Mouse (Mus musculus): Measurements from ENCODE around the gene Ppox. TPM values are rescaled to one million over a fixed set of nuclear protein-coding genes. Genes with fewer than 3 reads are reported as not detected.
A peak's percentile ranks its signal among the peaks of the same experiment; 100 is the strongest.

Ppox gene
- polyA plus RNA-seq, 1 experiment: 12.3 TPM

GRCm38 (mm10) chr1:171232348-171232747 is 48.6 kb downstream of the Ppox start:
- Histone ChIP-seq H3K27ac (replicated peaks; ENCODE audit: low read depth, low read length) (peak overlapping the region; percentile 50), H3K4me3 (ENCODE audit: insufficient read depth, low read depth, low read length) (peak overlapping the region; percentile 25; the same call in 1 of the 2 replicates), H3K4me1 (ENCODE audit: control insufficient read depth, insufficient read depth, insufficient read length, low read length) (peaks cover 3% of the 10 kb centered on the region)

- H3K27ac ChIP-seq (replicated peaks; ENCODE audit: low read depth, low read length): no peak overlapping the region
- H3K4me1 ChIP-seq (ENCODE audit: control insufficient read depth, insufficient read depth, insufficient read length, low read length): peaks cover 3% of the 10 kb centered on the region
- H3K4me3 ChIP-seq (ENCODE audit: insufficient read depth, low read depth, low read length): peak overlapping the region; percentile 7; the same call in 1 of the 2 replicates
Measured at GRCm38 (mm10) chr1:171231844-171232243, 49.1 kb downstream of the Ppox start.

GRCm38 (mm10) chr1:171230215-171230614 is 50.8 kb downstream of the Ppox start:
- peaks cover 3% of the 10 kb centered on the region for H3K4me1 ChIP-seq (ENCODE audit: control insufficient read depth, insufficient read depth, insufficient read length, low read length)
- H3K27ac ChIP-seq (replicated peaks; ENCODE audit: low read depth, low read length): no peak overlapping the region
- H3K4me3 ChIP-seq (ENCODE audit: insufficient read depth, low read depth, low read length): no peak overlapping the region

DNA sequence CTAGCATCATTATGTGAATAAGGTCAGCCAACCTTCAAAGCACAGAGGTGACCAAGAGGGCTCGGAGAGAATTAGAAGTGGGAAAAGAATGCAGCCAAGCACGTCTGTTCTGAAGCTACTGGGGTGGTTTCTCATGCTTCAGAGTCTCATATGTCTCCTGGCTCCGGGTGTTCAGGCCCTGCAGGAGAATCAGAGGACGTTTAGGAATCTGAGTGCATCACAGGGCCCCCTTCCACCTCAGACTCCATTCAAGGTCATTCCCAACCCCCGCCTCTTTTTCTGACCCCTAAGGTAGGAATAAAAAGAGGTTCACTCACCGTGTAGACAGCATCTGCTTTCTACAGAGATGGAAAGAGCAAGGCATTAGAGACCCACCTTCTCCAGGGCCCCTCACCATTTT is 51.2 kb downstream of the Ppox start:
- no peak overlapping the region for H3K27ac ChIP-seq (replicated peaks; ENCODE audit: low read depth, low read length)
- H3K4me1 ChIP-seq (ENCODE audit: control insufficient read depth, insufficient read depth, insufficient read length, low read length): peaks cover 3% of the 10 kb centered on the region
- H3K4me3 ChIP-seq (ENCODE audit: insufficient read depth, low read depth, low read length): no peak overlapping the region

GRCm38 (mm10) chr1:171227879-171228278 is 53.1 kb downstream of the Ppox start:
- Histone ChIP-seq H3K27ac (replicated peaks; ENCODE audit: low read depth, low read length) (no peak overlapping the region), H3K4me1 (ENCODE audit: control insufficient read depth, insufficient read depth, insufficient read length, low read length) (peaks cover 3% of the 10 kb centered on the region), H3K4me3 (ENCODE audit: insufficient read depth, low read depth, low read length) (no peak overlapping the region)

GRCm38 (mm10) chr1:171226780-171227179 is 54.2 kb downstream of the Ppox start:
- H3K4me3 ChIP-seq (ENCODE audit: insufficient read depth, low read depth, low read length): no peak overlapping the region
- no peak overlapping the region for H3K27ac ChIP-seq (replicated peaks; ENCODE audit: low read depth, low read length)
- H3K4me1 ChIP-seq (ENCODE audit: control insufficient read depth, insufficient read depth, insufficient read length, low read length): no peaks in the 10 kb centered on the region

Other genes starting within 250 kb of the Ppox start
- gene Fcgr3, start 216.3 kb downstream of the Ppox start, polyA plus RNA-seq (2012; ENCODE audit: insufficient read depth, insufficient read length, missing spikeins): 15.9 and 17.1 TPM in 2 replicates
- gene Cfap126, start 167.3 kb downstream of the Ppox start, polyA plus RNA-seq (2012; ENCODE audit: insufficient read depth, insufficient read length, missing spikeins): 2.6 and 11.0 TPM in 2 replicates
- 1,219 and 1,267 TPM in 2 replicates for gene Sdhc, start 130.6 kb downstream of the Ppox start, polyA plus RNA-seq (2012; ENCODE audit: insufficient read depth, insufficient read length, missing spikeins)
- gene Mpz, start 130.5 kb downstream of the Ppox start, polyA plus RNA-seq (2012; ENCODE audit: insufficient read depth, insufficient read length, missing spikeins): 4.6 and 5.3 TPM in 2 replicates
- 3.3 and 4.2 TPM in 2 replicates for gene Pcp4l1, start 84.9 kb downstream of the Ppox start, polyA plus RNA-seq (2012; ENCODE audit: insufficient read depth, insufficient read length, missing spikeins)
- gene Nr1i3, start 67.2 kb downstream of the Ppox start, polyA plus RNA-seq (2012; ENCODE audit: insufficient read depth, insufficient read length, missing spikeins): not detected in 2 replicates
- gene Tomm40l, start 58.7 kb downstream of the Ppox start, polyA plus RNA-seq (2012; ENCODE audit: insufficient read depth, insufficient read length, missing spikeins): 59.3 and 65.5 TPM in 2 replicates
- 3.5 and 19.0 TPM in 2 replicates for gene Apoa2, start 56.1 kb downstream of the Ppox start, polyA plus RNA-seq (2012; ENCODE audit: insufficient read depth, insufficient read length, missing spikeins)
- gene Fcer1g, start 46.8 kb downstream of the Ppox start, polyA plus RNA-seq (2012; ENCODE audit: insufficient read depth, insufficient read length, missing spikeins): 29.3 and 35.1 TPM in 2 replicates
- gene Adamts4, start 30.8 kb downstream of the Ppox start, polyA plus RNA-seq (2012; ENCODE audit: insufficient read depth, insufficient read length, missing spikeins): 0.50 and 1.2 TPM in 2 replicates
- gene Ndufs2, start 29.8 kb downstream of the Ppox start, polyA plus RNA-seq (2012; ENCODE audit: insufficient read depth, insufficient read length, missing spikeins): 1,478 and 1,710 TPM in 2 replicates
- gene B4galt3, start 10.9 kb downstream of the Ppox start, polyA plus RNA-seq (2012; ENCODE audit: insufficient read depth, insufficient read length, missing spikeins): 11.3 and 12.1 TPM in 2 replicates
- 11.7 and 14.7 TPM in 2 replicates for gene Usp21, start 6.8 kb upstream of the Ppox start, polyA plus RNA-seq (2012; ENCODE audit: insufficient read depth, insufficient read length, missing spikeins)
- gene Ufc1, start 13.8 kb upstream of the Ppox start, polyA plus RNA-seq (2012; ENCODE audit: insufficient read depth, insufficient read length, missing spikeins): 149 and 183 TPM in 2 replicates
- gene Dedd, start 48.0 kb upstream of the Ppox start, polyA plus RNA-seq (2012; ENCODE audit: insufficient read depth, insufficient read length, missing spikeins): 22.3 and 27.1 TPM in 2 replicates
- gene Nit1, start 64.5 kb upstream of the Ppox start, polyA plus RNA-seq (2012; ENCODE audit: insufficient read depth, insufficient read length, missing spikeins): 41.1 and 62.5 TPM in 2 replicates
- gene Pfdn2, start 64.5 kb upstream of the Ppox start, polyA plus RNA-seq (2012; ENCODE audit: insufficient read depth, insufficient read length, missing spikeins): 73.2 and 83.7 TPM in 2 replicates
- not detected in 2 replicates for gene Klhdc9, start 79.6 kb upstream of the Ppox start, polyA plus RNA-seq (2012; ENCODE audit: insufficient read depth, insufficient read length, missing spikeins)
- gene Nectin4, start 88.9 kb upstream of the Ppox start, polyA plus RNA-seq (2012; ENCODE audit: insufficient read depth, insufficient read length, missing spikeins): not detected in 2 replicates
- 2.1 and 3.0 TPM in 2 replicates for gene Arhgap30, start 107.8 kb upstream of the Ppox start, polyA plus RNA-seq (2012; ENCODE audit: insufficient read depth, insufficient read length, missing spikeins)
- gene Usf1, start 130.1 kb upstream of the Ppox start, polyA plus RNA-seq (2012; ENCODE audit: insufficient read depth, insufficient read length, missing spikeins): 13.1 and 18.2 TPM in 2 replicates
- not detected in 2 replicates for gene Tstd1, start 137.7 kb upstream of the Ppox start, polyA plus RNA-seq (2012; ENCODE audit: insufficient read depth, insufficient read length, missing spikeins)
- 42.9 and 45.1 TPM in 2 replicates for gene F11r, start 156.3 kb upstream of the Ppox start, polyA plus RNA-seq (2012; ENCODE audit: insufficient read depth, insufficient read length, missing spikeins)
- gene Alyref2, start 222.3 kb upstream of the Ppox start, polyA plus RNA-seq (2012; ENCODE audit: insufficient read depth, insufficient read length, missing spikeins): 2.7 and 3.0 TPM in 2 replicates